Mouse (Mus musculus): ENCODE results near the gene Rbm43.

DNA sequence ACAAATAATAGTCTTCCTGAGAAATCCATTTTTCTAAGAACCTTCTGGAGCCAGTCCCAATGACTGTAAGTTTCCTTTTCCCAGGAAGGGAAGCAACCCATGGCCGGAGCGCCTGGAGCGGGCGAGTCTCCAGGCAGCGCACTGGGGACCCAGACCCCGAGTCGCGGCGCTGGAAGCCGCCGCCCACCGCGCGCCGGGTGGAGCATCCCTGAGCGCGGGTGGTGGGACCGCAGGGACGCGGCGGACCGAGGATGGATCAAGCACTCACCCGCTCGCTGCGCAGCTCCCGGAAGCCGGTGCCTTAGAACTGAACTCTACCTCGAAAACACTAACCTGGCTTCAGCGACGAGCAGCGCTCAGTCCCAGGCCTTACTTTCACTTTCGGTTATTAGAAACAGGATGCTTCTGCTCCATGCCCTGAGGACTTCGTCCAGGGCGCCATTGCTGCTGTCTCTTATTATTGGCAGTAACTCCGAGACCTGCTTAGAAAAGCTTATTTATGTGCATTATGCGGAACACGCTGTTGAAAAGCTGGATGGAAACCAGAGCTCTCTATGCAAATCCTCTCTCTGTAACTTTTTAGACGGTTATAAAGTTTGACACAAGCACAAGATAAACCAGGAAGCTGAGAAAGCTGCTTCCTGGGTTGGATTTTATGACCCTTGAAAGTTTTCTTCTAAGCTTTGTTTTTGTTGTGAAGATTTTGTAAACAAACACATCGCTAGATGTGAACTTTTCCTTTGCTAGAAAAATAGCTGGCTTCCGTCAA, 37.9 kb upstream of the Rbm43 start:
- TF ChIP-seq CTCF (IDR thresholded peaks at IDR 0.05; ENCODE audit: low read depth) (no peak), EP300 (IDR thresholded peaks at IDR 0.05; ENCODE audit: low read depth) (no peak)

Measured in liver, embryonic 14.5 days (tissue).